Mouse (Mus musculus): Measurements from ENCODE around the gene Josd2. TPM values are rescaled to one million over a fixed set of nuclear protein-coding genes. Genes with fewer than 3 reads are reported as not detected.

The Josd2 gene
- 48.5 and 55.0 TPM in 2 replicates for total RNA-seq (2014; fragmentation: Nextera tagmentation)
- 22.1 and 27.2 TPM in 2 replicates for total RNA-seq (2017)
- polyA plus RNA-seq (2012), result 162 and 230 TPM in 2 replicates

- DNase-seq (ENCODE audit: low spot score) (peak; percentile 98), ATAC-seq (ENCODE audit: extremely low read depth, insufficient number of reproducible peaks, low FRiP score, poor library complexity, severe bottlenecking) (peak; percentile 94)
- H3K9me3 ChIP-seq (replicated peaks), result no peaks in the 10 kb centered on the region
- H3K36me3 ChIP-seq (replicated peaks), result peaks cover 37% of the 10 kb centered on the region
- TF ChIP-seq TAL1 (conservative IDR thresholded peaks at IDR 0.05; ENCODE audit: low read depth, low read length), result no peak
- TF ChIP-seq POLR2AphosphoS5 (IDR thresholded peaks at IDR 0.05; ENCODE audit: insufficient replicate concordance, low read depth, low read length), result no peak
- peaks cover 5% of the 10 kb centered on the region; the same call in 1 of the 2 replicates for H3K27me3 ChIP-seq (ENCODE audit: insufficient read depth, low read length)
- peak within 1 kb of the TSS; percentile 79 for H3K4me3 ChIP-seq (ENCODE audit: low read depth, low read length)
- H3K4me1 ChIP-seq (ENCODE audit: insufficient read depth, low read depth, low read length), result peaks cover 69% of the 10 kb centered on the region
These were observed at the start of gene Josd2 for GRCm38 (mm10) chr7:44467811-44468411. Gene Josd2, plus strand, starts transcription at chr7:44467980.

- DNase-seq (ENCODE audit: low spot score) (no peak), ATAC-seq (ENCODE audit: extremely low read depth, insufficient number of reproducible peaks, low FRiP score, poor library complexity, severe bottlenecking) (no peak)
- TF ChIP-seq CTCF (IDR thresholded peaks at IDR 0.05; ENCODE audit: low read depth, low read length) (no peak), POLR2AphosphoS5 (IDR thresholded peaks at IDR 0.05; ENCODE audit: insufficient replicate concordance, low read depth, low read length) (no peak), GATA1 (IDR thresholded peaks at IDR 0.05; ENCODE audit: borderline replicate concordance, low read length) (no peak), TAL1 (conservative IDR thresholded peaks at IDR 0.05; ENCODE audit: low read depth, low read length) (no peak), GATA2 (IDR thresholded peaks at IDR 0.05; ENCODE audit: borderline replicate concordance, low read depth, low read length) (no peak)
- Histone ChIP-seq H3K4me1 (ENCODE audit: insufficient read depth, low read depth, low read length) (no peaks in the 10 kb centered on the region), H3K36me3 (replicated peaks) (no peaks in the 10 kb centered on the region), H3K27me3 (ENCODE audit: insufficient read depth, low read length) (peaks cover 32% of the 10 kb centered on the region), H3K9me3 (replicated peaks) (no peaks in the 10 kb centered on the region), H3K4me3 (ENCODE audit: low read depth, low read length) (no peak overlapping the region)
These were observed 40.1 kb upstream of the Josd2 start for GRCm38 (mm10) chr7:44427666-44428065.

GRCm38 (mm10) chr7:44428171-44428950, 39.4 kb upstream of the Josd2 start:
- Histone ChIP-seq H3K4me3 (ENCODE audit: low read depth, low read length) (no peak overlapping the region), H3K9me3 (replicated peaks) (no peaks in the 10 kb centered on the region)
- ATAC-seq (ENCODE audit: extremely low read depth, insufficient number of reproducible peaks, low FRiP score, poor library complexity, severe bottlenecking), result no peak

GRCm38 (mm10) chr7:44428968-44429521, 38.7 kb upstream of the Josd2 start, which contains the start of gene Lrrc4b:
Gene Lrrc4b, plus strand, starts transcription at chr7:44429018.
- H3K36me3 ChIP-seq (replicated peaks), result no peaks in the 10 kb centered on the region
- DNase-seq (ENCODE audit: low spot score) (no peak), ATAC-seq (ENCODE audit: extremely low read depth, insufficient number of reproducible peaks, low FRiP score, poor library complexity, severe bottlenecking) (no peak)
- H3K27me3 ChIP-seq (ENCODE audit: insufficient read depth, low read length), result peaks cover 32% of the 10 kb centered on the region
- H3K4me1 ChIP-seq (ENCODE audit: insufficient read depth, low read depth, low read length), result peaks cover 6% of the 10 kb centered on the region
- no peaks in the 10 kb centered on the region for H3K9me3 ChIP-seq (replicated peaks)
- TF ChIP-seq TAL1 (conservative IDR thresholded peaks at IDR 0.05; ENCODE audit: low read depth, low read length) (no peak), CTCF (IDR thresholded peaks at IDR 0.05; ENCODE audit: low read depth, low read length) (no peak), GATA1 (IDR thresholded peaks at IDR 0.05; ENCODE audit: borderline replicate concordance, low read length) (no peak), POLR2AphosphoS5 (IDR thresholded peaks at IDR 0.05; ENCODE audit: insufficient replicate concordance, low read depth, low read length) (no peak), GATA2 (IDR thresholded peaks at IDR 0.05; ENCODE audit: borderline replicate concordance, low read depth, low read length) (no peak)
- H3K4me3 ChIP-seq (ENCODE audit: low read depth, low read length), result no peak within 1 kb of the TSS

More at GRCm38 (mm10) chr7:44428171-44428950, 39.4 kb upstream of the Josd2 start:
- peaks cover 2% of the 10 kb centered on the region for H3K4me1 ChIP-seq (ENCODE audit: insufficient read depth, low read depth, low read length)
- TF ChIP-seq CTCF (IDR thresholded peaks at IDR 0.05; ENCODE audit: low read depth, low read length) (no peak), GATA2 (IDR thresholded peaks at IDR 0.05; ENCODE audit: borderline replicate concordance, low read depth, low read length) (no peak), TAL1 (conservative IDR thresholded peaks at IDR 0.05; ENCODE audit: low read depth, low read length) (no peak), POLR2AphosphoS5 (IDR thresholded peaks at IDR 0.05; ENCODE audit: insufficient replicate concordance, low read depth, low read length) (no peak), GATA1 (IDR thresholded peaks at IDR 0.05; ENCODE audit: borderline replicate concordance, low read length) (no peak)
- DNase-seq (ENCODE audit: low spot score), result no peak
- H3K36me3 ChIP-seq (replicated peaks), result no peaks in the 10 kb centered on the region
- H3K27me3 ChIP-seq (ENCODE audit: insufficient read depth, low read length), result peaks cover 32% of the 10 kb centered on the region

GRCm38 (mm10) chr7:44429534-44430488, 38.0 kb upstream of the Josd2 start:
- H3K4me1 ChIP-seq (ENCODE audit: insufficient read depth, low read depth, low read length), result peaks cover 6% of the 10 kb centered on the region

More at GRCm38 (mm10) chr7:44429534-44430488, 38.0 kb upstream of the Josd2 start:
- ATAC-seq (ENCODE audit: extremely low read depth, insufficient number of reproducible peaks, low FRiP score, poor library complexity, severe bottlenecking) (no peak), DNase-seq (ENCODE audit: low spot score) (no peak)
- TF ChIP-seq GATA2 (IDR thresholded peaks at IDR 0.05; ENCODE audit: borderline replicate concordance, low read depth, low read length) (no peak), GATA1 (IDR thresholded peaks at IDR 0.05; ENCODE audit: borderline replicate concordance, low read length) (no peak), TAL1 (conservative IDR thresholded peaks at IDR 0.05; ENCODE audit: low read depth, low read length) (no peak), CTCF (IDR thresholded peaks at IDR 0.05; ENCODE audit: low read depth, low read length) (no peak), POLR2AphosphoS5 (IDR thresholded peaks at IDR 0.05; ENCODE audit: insufficient replicate concordance, low read depth, low read length) (no peak)
- Histone ChIP-seq H3K9me3 (replicated peaks) (no peaks in the 10 kb centered on the region), H3K36me3 (replicated peaks) (no peaks in the 10 kb centered on the region), H3K4me3 (ENCODE audit: low read depth, low read length) (no peak overlapping the region), H3K27me3 (ENCODE audit: insufficient read depth, low read length) (peaks cover 34% of the 10 kb centered on the region)

All from G1E (cell line).